Mouse (Mus musculus) ovary, postnatal 14 days (tissue): ENCODE measurements around the gene Tbcb.
"Not testable (repeated sequence)": the region's sequence is repeated elsewhere in the genome, so short reads cannot be mapped to it uniquely, and the experiment has no call there.

ENCODE experiments used
- DNase-seq: peaks from one replicate; pipeline ENCODE4 v3.0.0; 2022; ENCODE audit warnings: low spot score

The Tbcb gene

GRCm38 (mm10) chr7:30222205-30222604 lies 9.9 kb downstream of the Tbcb start:
- DNase-seq: no peak

- no peak for DNase-seq
Observed at GRCm38 (mm10) chr7:30221433-30221832, 10.6 kb downstream of the Tbcb start.

GRCm38 (mm10) chr7:30220008-30220356 lies 12.1 kb downstream of the Tbcb start:
- no peak for DNase-seq

GRCm38 (mm10) chr7:30219293-30220007 lies 12.6 kb downstream of the Tbcb start:
- DNase-seq: peak; percentile 46

GRCm38 (mm10) chr7:30217277-30217676 lies 14.8 kb downstream of the Tbcb start:
- no peak for DNase-seq

- peak; percentile 58 for DNase-seq
Observed at GRCm38 (mm10) chr7:30216723-30217151, 15.3 kb downstream of the Tbcb start.

- DNase-seq: no peak
Observed at GRCm38 (mm10) chr7:30215875-30216274, 16.2 kb downstream of the Tbcb start.

- no peak for DNase-seq
Observed at GRCm38 (mm10) chr7:30213881-30214280, 18.2 kb downstream of the Tbcb start.

- no peak for DNase-seq
Observed at GRCm38 (mm10) chr7:30211025-30211424, 21.0 kb downstream of the Tbcb start.

GRCm38 (mm10) chr7:30206364-30206763 lies 25.7 kb downstream of the Tbcb start:
- not testable (repeated sequence) for DNase-seq

- DNase-seq: peak; percentile 66
Observed at GRCm38 (mm10) chr7:30205383-30205782, 26.7 kb downstream of the Tbcb start.

- no peak for DNase-seq
Observed at GRCm38 (mm10) chr7:30204380-30204779, 27.7 kb downstream of the Tbcb start.

- DNase-seq: no peak
Observed at GRCm38 (mm10) chr7:30202895-30203690, 29.0 kb downstream of the Tbcb start.

- DNase-seq: not testable (repeated sequence)
Observed at GRCm38 (mm10) chr7:30200661-30201060, 31.4 kb downstream of the Tbcb start.

- no peak for DNase-seq
Observed at GRCm38 (mm10) chr7:30200200-30200599, 31.9 kb downstream of the Tbcb start.

GRCm38 (mm10) chr7:30199498-30200139 lies 32.5 kb downstream of the Tbcb start:
- DNase-seq: no peak

- no peak for DNase-seq
Observed at GRCm38 (mm10) chr7:30198481-30198971, 33.5 kb downstream of the Tbcb start, which contains the start of gene Capns1. Gene Capns1 (minus strand): TSS chr7:30198811.

- no peak for DNase-seq
Observed at GRCm38 (mm10) chr7:30197592-30198129, 34.4 kb downstream of the Tbcb start.

GRCm38 (mm10) chr7:30196171-30196570 lies 35.9 kb downstream of the Tbcb start:
- no peak for DNase-seq

- no peak for DNase-seq
Observed at GRCm38 (mm10) chr7:30195461-30195860, 36.6 kb downstream of the Tbcb start.

GRCm38 (mm10) chr7:30194884-30195283 lies 37.2 kb downstream of the Tbcb start:
- DNase-seq: peak; percentile 86

GRCm38 (mm10) chr7:30194101-30194831 lies 37.8 kb downstream of the Tbcb start:
- no peak for DNase-seq
